Mouse (Mus musculus) stomach, postnatal 0 days (tissue): ENCODE measurements around the gene Pgap1. TPM values are rescaled to one million over a fixed set of nuclear protein-coding genes. Genes with fewer than 3 reads are reported as not detected.

Experiments
- ATAC-seq: fragments of 200-750 bp; cut with Nextera tagmentation; 2 replicates; pipeline ENCODE4 v1.8.0; 2017; ENCODE audit not compliant: low FRiP score, low TSS enrichment
- DNase-seq: peaks from one replicate; pipeline ENCODE4 v3.0.0-alpha.2; 2016; ENCODE audit warnings: low spot score
- H3K27ac ChIP-seq: fragments of 300-500 bp; sonication (generic); replicated peaks from 2 replicates; pipeline ENCODE4 v1.5.1; 2014; ENCODE audit warnings: mild to moderate bottlenecking, control low read depth
- H3K27me3 ChIP-seq: fragments of 300-500 bp; sonication (generic); 2 replicates; pipeline ENCODE4 v1.6.1; 2014; ENCODE audit warnings: low read length; ENCODE audit not compliant: control insufficient read depth, insufficient read depth
- H3K36me3 ChIP-seq: fragments of 300-500 bp; sonication (generic); 2 replicates; pipeline ENCODE4 v1.6.1; 2014; ENCODE audit warnings: low read length, mixed read lengths; ENCODE audit not compliant: control insufficient read depth, insufficient read depth
- H3K4me1 ChIP-seq: fragments of 300-500 bp; sonication (generic); replicated peaks from 2 replicates; pipeline ENCODE4 v1.6.1; 2014; ENCODE audit warnings: antibody characterized with exemption; ENCODE audit not compliant: control insufficient read depth, insufficient read depth
- H3K4me2 ChIP-seq: fragments of 300-500 bp; sonication (generic); replicated peaks from 2 replicates; pipeline ENCODE4 v1.6.1; 2014; ENCODE audit warnings: low read depth, mild to moderate bottlenecking, control low read depth, moderate library complexity
- H3K4me3 ChIP-seq: fragments of 300-500 bp; sonication (generic); 2 replicates; pipeline ENCODE4 v1.5.1; 2014; ENCODE audit warnings: low read depth, low read length, control low read depth
- H3K9ac ChIP-seq: fragments of 300-500 bp; sonication (generic); 2 replicates; pipeline ENCODE4 v1.6.1; 2014; ENCODE audit warnings: mild to moderate bottlenecking, low read length, control low read depth, mixed read lengths
- H3K9me3 ChIP-seq: fragments of 300-500 bp; sonication (generic); 2 replicates; pipeline ENCODE4 v1.6.1; 2016; ENCODE audit warnings: low read length; ENCODE audit not compliant: control insufficient read depth
- CTCF ChIP-seq: IDR thresholded peaks from 2 replicates; pipeline ENCODE4 v1.5.1; 2016; ENCODE audit warnings: antibody characterized with exemption, low read depth, mild to moderate bottlenecking, moderate library complexity
- EP300 ChIP-seq: optimal IDR thresholded peaks from 2 replicates; pipeline ENCODE3; 2016; ENCODE audit warnings: antibody characterized with exemption
- WGBS: fragments of 180-500 bp; shearing (Covaris S2); extraction: QIAGEN DNeasy Blood & Tissue Kit; methylation state at CpG from one replicate; pipeline ENCODE4 v1.1.7; 2014; 5-methylcytosine and 5-hydroxymethylcytosine counted together
- polyA plus RNA-seq: library from polyadenylated mRNA; unstranded; fragments of >200 nt; fragmentation: Nextera tagmentation; extraction: Ambion mirVana; gene quantifications from 2 replicates; pipeline ENCODE4 v1.2.1, GENCODE M21; 2015

Gene Pgap1
- polyA plus RNA-seq, 1 experiment from 2014 or later = 5.4 TPM

DNA sequence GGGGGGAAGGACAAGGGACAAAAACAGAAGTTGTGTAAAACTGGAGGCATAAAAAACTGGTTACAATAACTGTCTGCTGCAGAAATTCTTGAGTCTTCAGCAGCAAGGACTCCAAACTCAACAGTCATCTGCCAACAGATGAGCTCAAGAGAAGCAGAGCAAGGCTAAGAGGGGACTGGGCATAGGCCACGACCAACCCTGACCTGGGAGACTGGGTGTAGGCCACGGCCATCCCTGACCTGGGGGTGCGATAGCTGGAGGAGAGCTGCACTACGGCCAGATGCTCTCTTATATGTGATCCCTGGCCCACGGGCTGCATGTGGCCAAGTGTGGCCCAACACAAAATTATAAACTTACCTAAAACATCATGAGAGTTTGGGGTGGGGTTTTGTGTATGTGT, 29.6 kb upstream of the Pgap1 start:
- WGBS = 93% methylated on average over 5 of the region's 5 CpGs
- ATAC-seq = no peak
- no peak overlapping the region for H3K9ac ChIP-seq

DNA sequence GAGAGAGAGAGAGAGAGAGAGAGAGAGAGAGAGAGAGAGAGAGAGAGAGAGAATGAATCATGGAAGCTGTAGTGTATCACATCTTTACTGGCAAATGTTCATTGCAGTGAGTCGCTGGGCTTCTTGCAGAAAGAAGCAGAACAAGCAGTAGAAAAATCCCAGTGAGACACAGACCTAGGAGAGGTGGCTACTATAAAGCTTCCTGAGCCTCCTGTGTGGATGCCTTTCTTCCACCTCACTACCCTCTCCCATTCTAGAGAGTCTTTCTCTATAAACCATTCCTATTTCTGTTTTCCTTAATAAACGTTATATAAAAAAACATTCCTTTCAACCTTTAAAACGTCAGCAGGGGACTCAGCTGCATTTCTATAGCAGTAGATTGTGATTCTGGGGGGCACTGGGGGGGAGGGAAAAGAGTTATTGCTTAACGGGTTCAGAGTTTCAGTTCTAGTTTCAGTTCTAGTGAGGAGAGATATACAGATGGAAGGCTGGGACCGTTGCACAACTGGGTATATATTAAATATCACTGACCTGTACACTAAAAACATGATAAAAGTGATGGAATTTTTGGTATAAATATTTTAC, 28.6 kb upstream of the Pgap1 start:
- TF ChIP-seq EP300 (no peak), CTCF (no peak)
- H3K27me3 ChIP-seq = no peaks in the 10 kb centered on the region
- H3K9me3 ChIP-seq = no peaks in the 10 kb centered on the region
- no peak overlapping the region for H3K4me2 ChIP-seq
- H3K36me3 ChIP-seq = no peaks in the 10 kb centered on the region
- H3K4me1 ChIP-seq = no peaks in the 10 kb centered on the region
- DNase-seq (no peak), ATAC-seq (no peak)
- 56% methylated on average over 5 of the region's 5 CpGs for WGBS
- no peak overlapping the region for H3K27ac ChIP-seq
- H3K9ac ChIP-seq = no peak overlapping the region
- no peak overlapping the region for H3K4me3 ChIP-seq

More for the DNA sequence above, 29.6 kb upstream of the Pgap1 start:
- Histone ChIP-seq H3K4me2 (no peak overlapping the region), H3K36me3 (no peaks in the 10 kb centered on the region), H3K9me3 (no peaks in the 10 kb centered on the region), H3K4me3 (no peak overlapping the region), H3K27ac (no peak overlapping the region), H3K4me1 (no peaks in the 10 kb centered on the region), H3K27me3 (no peaks in the 10 kb centered on the region)
- TF ChIP-seq CTCF (no peak), EP300 (no peak)
- no peak for DNase-seq

DNA sequence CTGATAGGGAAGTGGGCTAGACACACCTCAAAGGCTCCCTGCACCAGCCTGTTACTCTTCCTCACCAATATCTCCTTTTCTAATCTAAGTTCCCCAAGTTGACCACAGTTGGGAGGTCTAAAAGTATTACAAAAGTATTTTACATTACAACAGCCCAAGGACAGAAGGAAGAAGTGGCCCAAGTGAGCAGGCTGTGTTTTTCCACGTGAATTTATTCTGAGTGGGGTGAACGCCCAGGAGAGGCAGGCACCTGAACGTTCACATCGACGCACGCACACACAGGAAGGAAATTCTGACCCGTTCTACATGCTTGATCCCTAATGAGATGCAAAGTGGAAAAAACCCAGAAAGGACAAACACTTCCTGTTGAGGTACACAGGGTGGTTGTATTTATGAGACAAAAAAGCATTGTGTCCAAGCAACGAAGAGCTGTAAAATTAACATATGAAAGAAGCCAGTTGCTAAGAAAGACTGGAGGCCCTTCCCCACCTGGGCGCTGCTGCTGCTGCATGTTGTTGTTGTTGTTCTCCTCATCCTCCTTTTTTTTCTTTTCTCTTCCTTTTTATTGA, 27.9 kb upstream of the Pgap1 start:
- DNase-seq (no peak), ATAC-seq (no peak)
- Histone ChIP-seq H3K4me3 (no peak overlapping the region), H3K27ac (peak overlapping the region; percentile 53), H3K4me1 (no peaks in the 10 kb centered on the region), H3K9ac (no peak overlapping the region), H3K9me3 (no peaks in the 10 kb centered on the region), H3K27me3 (no peaks in the 10 kb centered on the region), H3K36me3 (no peaks in the 10 kb centered on the region), H3K4me2 (no peak overlapping the region)
- WGBS = 48% methylated on average over 9 of the region's 9 CpGs
- no peak for TF ChIP-seq CTCF
- no peak for TF ChIP-seq EP300

DNA sequence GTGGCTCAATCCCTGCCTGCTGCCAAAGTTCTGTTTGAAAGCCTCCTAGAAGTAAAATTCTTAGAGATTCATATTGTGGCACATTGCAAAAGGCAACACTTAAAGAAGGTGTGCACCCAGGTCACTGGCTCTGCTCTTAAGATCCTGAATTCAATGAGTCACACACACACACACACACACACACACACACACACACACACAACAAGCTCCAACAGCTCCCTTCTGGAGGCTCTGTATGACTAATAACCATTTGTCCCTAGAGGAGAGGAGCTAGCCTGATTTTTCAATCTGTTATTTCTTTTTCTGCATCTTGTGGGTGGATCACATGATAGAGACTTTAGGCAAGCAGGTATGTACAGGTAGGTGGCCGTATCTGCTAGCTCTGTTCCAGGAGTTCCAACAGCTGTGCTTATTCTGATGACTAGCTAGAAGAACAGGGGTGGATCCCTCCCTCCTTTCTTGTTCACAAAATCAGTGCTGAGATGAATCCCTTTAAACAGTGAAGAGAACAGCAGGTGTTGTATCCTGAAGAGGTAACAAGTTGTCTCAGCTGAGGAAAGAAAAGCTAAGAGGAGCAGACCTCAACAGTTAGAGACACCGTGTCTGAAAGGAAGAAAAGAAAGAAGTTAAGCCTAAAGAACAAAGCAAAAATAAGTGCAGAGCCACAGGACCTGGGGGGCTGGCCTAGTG, 27.2 kb upstream of the Pgap1 start:
- TF ChIP-seq EP300 (no peak), CTCF (no peak)
- Histone ChIP-seq H3K27me3 (no peaks in the 10 kb centered on the region), H3K4me1 (no peaks in the 10 kb centered on the region), H3K27ac (peak overlapping the region; percentile 53), H3K4me2 (no peak overlapping the region), H3K9me3 (no peaks in the 10 kb centered on the region), H3K36me3 (no peaks in the 10 kb centered on the region), H3K9ac (no peak overlapping the region), H3K4me3 (no peak overlapping the region)
- ATAC-seq (peak; percentile 57), DNase-seq (no peak)
- 45% methylated on average over 2 of the region's 2 CpGs for WGBS

DNA sequence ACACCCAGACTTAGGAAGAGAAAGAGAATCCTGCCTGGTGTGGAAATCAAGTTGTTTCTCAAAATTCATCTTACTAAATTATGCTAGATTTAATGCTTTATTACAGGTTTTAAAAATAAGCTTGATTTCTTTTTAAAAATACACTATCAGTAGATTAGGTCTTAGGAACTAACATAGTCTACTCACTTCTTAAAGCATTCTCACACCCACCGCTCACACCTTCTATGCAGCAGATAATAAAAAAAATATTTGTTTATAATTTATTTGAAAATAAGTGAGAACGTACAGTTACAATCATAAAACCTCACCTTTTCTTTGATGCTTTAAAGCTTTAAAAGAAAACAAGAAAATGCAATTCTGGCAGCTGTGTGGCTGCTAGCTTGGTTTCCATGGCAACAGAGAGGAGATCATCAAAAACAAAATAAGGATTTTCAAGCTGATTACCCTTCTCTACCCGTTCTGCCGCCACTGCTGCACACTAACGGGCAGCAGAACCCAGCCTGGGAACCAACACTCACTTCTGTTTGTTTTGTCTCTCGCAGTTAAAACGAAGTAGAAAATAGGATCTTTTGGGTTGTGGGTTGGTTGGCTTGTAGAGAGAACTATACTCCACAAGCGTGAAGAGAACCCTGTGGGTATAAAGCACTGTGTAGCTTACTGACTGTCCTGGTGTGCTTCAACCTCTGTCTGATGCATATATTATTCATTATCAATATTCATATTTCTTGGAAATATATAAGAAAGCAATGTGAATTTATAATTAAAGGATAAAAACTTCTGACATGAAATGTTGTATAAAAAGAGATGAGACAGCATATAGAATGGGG, 21.1 kb upstream of the Pgap1 start:
- Histone ChIP-seq H3K4me1 (no peaks in the 10 kb centered on the region), H3K4me2 (no peak overlapping the region), H3K27ac (no peak overlapping the region), H3K27me3 (no peaks in the 10 kb centered on the region), H3K9me3 (no peaks in the 10 kb centered on the region), H3K4me3 (no peak overlapping the region), H3K36me3 (no peaks in the 10 kb centered on the region), H3K9ac (no peak overlapping the region)
- ATAC-seq = no peak
- TF ChIP-seq CTCF = no peak
- TF ChIP-seq EP300 = no peak
- 55% methylated on average over 8 of the region's 8 CpGs for WGBS
- no peak for DNase-seq

- no peak for TF ChIP-seq CTCF
- TF ChIP-seq EP300 = no peak
- no peak for DNase-seq
- WGBS = 49% methylated on average over 2 of the region's 2 CpGs
- H3K4me2 ChIP-seq = no peak overlapping the region
- H3K36me3 ChIP-seq = no peaks in the 10 kb centered on the region
- no peak for ATAC-seq
- H3K9me3 ChIP-seq = no peaks in the 10 kb centered on the region
- H3K27ac ChIP-seq = no peak overlapping the region
- H3K4me1 ChIP-seq = no peaks in the 10 kb centered on the region
- no peak overlapping the region for H3K4me3 ChIP-seq
- H3K9ac ChIP-seq = no peak overlapping the region
- no peaks in the 10 kb centered on the region for H3K27me3 ChIP-seq
Observed at GRCm38 (mm10) chr1:54569102-54569501, 11.6 kb upstream of the Pgap1 start.
